Mouse (Mus musculus) heart, embryonic 14.5 days (tissue): ENCODE results near the gene Spag16. TPM values are rescaled to one million over a fixed set of nuclear protein-coding genes. Genes with fewer than 3 reads are reported as not detected.

ENCODE experiments used
- ATAC-seq: fragments of 200-750 bp; cut with Nextera tagmentation; 2 replicates; pipeline ENCODE4 v1.8.0; 2017; ENCODE audit warnings: low read depth, moderate TSS enrichment; ENCODE audit not compliant: insufficient number of reproducible peaks, insufficient read depth, low FRiP score
- H3K27ac ChIP-seq, 2 experiments: fragments of 200-500 bp in 1 of 2; fragments of 300-500 bp in 1 of 2; sonication (generic) in 1 of 2; replicated peaks in 1 of 2; 2 replicates each; pipeline ENCODE4 v1.5.1; 2012 to 2014; ENCODE audit warnings: low read depth in 2 of 2, low read length in 2 of 2, control low read depth in 1 of 2, mild to moderate bottlenecking in 1 of 2, mixed read lengths in 1 of 2; ENCODE audit not compliant: control insufficient read depth in 1 of 2, insufficient read depth in 1 of 2
- H3K27me3 ChIP-seq: fragments of 300-500 bp; sonication (generic); 2 replicates; pipeline ENCODE4 v1.6.1; 2014; ENCODE audit warnings: mild to moderate bottlenecking, low read length, control low read depth; ENCODE audit not compliant: control insufficient read depth, insufficient read depth
- H3K36me3 ChIP-seq: fragments of 300-500 bp; sonication (generic); 2 replicates; pipeline ENCODE4 v1.6.1; 2014; ENCODE audit warnings: mild to moderate bottlenecking, control low read depth, low read length, mixed read lengths; ENCODE audit not compliant: control insufficient read depth, insufficient read depth
- H3K4me1 ChIP-seq, 2 experiments: fragments of 200-500 bp in 1 of 2; fragments of 300-500 bp in 1 of 2; sonication (generic) in 1 of 2; 2 replicates each; pipeline ENCODE4 v1.6.1; 2012 to 2014; ENCODE audit warnings: low read length in 2 of 2, control low read depth in 1 of 2, mixed read lengths in 1 of 2; ENCODE audit not compliant: control insufficient read depth in 2 of 2, insufficient read depth in 2 of 2
- H3K4me2 ChIP-seq: fragments of 300-500 bp; sonication (generic); 2 replicates; pipeline ENCODE4 v1.6.1; 2014; ENCODE audit warnings: mild to moderate bottlenecking, low read length
- H3K4me3 ChIP-seq, 2 experiments: fragments of 200-500 bp in 1 of 2; fragments of 300-500 bp in 1 of 2; sonication (generic) in 1 of 2; 2 replicates each; pipeline ENCODE4 v1.5.1; 2012 to 2014; ENCODE audit warnings: low read length in 2 of 2, mild to moderate bottlenecking in 2 of 2, control low read depth in 1 of 2, low read depth in 1 of 2, moderate library complexity in 1 of 2; ENCODE audit not compliant: control insufficient read depth in 1 of 2, insufficient read depth in 1 of 2
- H3K9ac ChIP-seq: fragments of 300-500 bp; sonication (generic); 2 replicates; pipeline ENCODE4 v1.6.1; 2014; ENCODE audit warnings: mild to moderate bottlenecking, low read length
- H3K9me3 ChIP-seq: fragments of 300-500 bp; sonication (generic); 2 replicates; pipeline ENCODE4 v1.6.1; 2016; ENCODE audit warnings: low read length, control low read depth; ENCODE audit not compliant: control insufficient read depth
- WGBS: fragments of 180-500 bp; shearing (Covaris S2); extraction: QIAGEN DNeasy Blood & Tissue Kit; methylation state at CpG from one replicate; pipeline ENCODE4 v1.1.7; 2014; 5-methylcytosine and 5-hydroxymethylcytosine counted together
- polyA plus RNA-seq: library from polyadenylated mRNA; unstranded; fragments of >200 nt; fragmentation: Nextera tagmentation; extraction: Ambion mirVana; gene quantifications from 2 replicates; pipeline ENCODE4 v1.2.1, GENCODE M21; 2014

Gene Spag16
- polyA plus RNA-seq, 1 experiment from 2014 or later, result 0.22 TPM

DNA sequence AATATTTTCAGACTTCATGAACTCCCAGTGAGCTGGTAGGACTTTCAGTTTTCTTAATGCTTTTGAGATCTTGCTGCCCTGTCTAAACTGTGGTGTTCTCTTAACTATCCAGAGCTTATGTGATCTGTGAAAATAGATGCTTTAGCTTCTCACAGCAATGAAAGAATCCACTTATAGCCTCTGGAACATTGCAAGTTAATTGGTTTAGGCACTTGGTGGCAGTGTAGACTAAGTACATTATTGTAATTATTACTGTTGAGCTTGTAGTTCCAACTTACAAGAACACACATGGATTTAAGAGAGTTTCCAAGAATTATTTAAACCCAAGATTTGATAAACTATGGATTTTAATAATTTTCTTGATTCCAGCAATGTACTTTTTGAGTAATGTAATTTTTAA lies 170.1 kb downstream of the Spag16 start:
- no peak for ATAC-seq
- Histone ChIP-seq H3K9ac (no peak overlapping the region), H3K4me3 (no peak overlapping the region), H3K4me1 (no peaks in the 10 kb centered on the region), H3K4me2 (no peak overlapping the region), H3K27me3 (no peaks in the 10 kb centered on the region), H3K27ac (no peak overlapping the region), H3K36me3 (no peaks in the 10 kb centered on the region), H3K9me3 (no peaks in the 10 kb centered on the region)

GRCm38 (mm10) chr1:70012991-70013390 lies 186.2 kb downstream of the Spag16 start:
- 75% methylated on average over 3 of the region's 3 CpGs for WGBS
- no peaks in the 10 kb centered on the region for H3K27me3 ChIP-seq
- H3K4me1 ChIP-seq, result no peaks in the 10 kb centered on the region
- no peak overlapping the region for H3K27ac ChIP-seq
- no peak for ATAC-seq
- no peak overlapping the region for H3K4me3 ChIP-seq
- H3K36me3 ChIP-seq, result no peaks in the 10 kb centered on the region
- H3K9ac ChIP-seq, result no peak overlapping the region
- no peaks in the 10 kb centered on the region for H3K9me3 ChIP-seq
- H3K4me2 ChIP-seq, result no peak overlapping the region

DNA sequence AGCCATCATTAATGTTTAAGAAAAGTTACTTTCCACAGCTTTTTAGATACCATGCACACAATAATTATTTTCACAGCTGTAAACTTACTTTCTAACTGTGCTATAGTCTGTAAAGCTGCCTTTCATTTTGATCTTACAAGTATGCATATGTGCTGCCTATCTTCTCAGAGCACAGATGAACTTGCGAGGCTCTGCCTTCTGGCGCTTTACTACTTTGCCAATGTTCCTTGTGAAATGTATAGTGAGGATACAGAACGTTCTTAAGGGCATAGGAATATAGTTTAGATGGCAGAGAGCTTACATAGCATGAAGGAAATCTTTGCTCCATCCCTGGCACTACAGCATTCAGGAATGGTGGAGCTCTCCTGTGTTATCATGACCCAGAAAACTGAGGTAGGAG lies 210.6 kb downstream of the Spag16 start:
- no peak overlapping the region for H3K27ac ChIP-seq
- 76% methylated on average over 3 of the region's 3 CpGs for WGBS
- no peaks in the 10 kb centered on the region for H3K9me3 ChIP-seq
- H3K9ac ChIP-seq, result no peak overlapping the region
- H3K4me3 ChIP-seq, result no peak overlapping the region
- no peaks in the 10 kb centered on the region for H3K36me3 ChIP-seq
- no peak overlapping the region for H3K4me2 ChIP-seq
- no peaks in the 10 kb centered on the region for H3K27me3 ChIP-seq
- no peaks in the 10 kb centered on the region for H3K4me1 ChIP-seq
- no peak for ATAC-seq

DNA sequence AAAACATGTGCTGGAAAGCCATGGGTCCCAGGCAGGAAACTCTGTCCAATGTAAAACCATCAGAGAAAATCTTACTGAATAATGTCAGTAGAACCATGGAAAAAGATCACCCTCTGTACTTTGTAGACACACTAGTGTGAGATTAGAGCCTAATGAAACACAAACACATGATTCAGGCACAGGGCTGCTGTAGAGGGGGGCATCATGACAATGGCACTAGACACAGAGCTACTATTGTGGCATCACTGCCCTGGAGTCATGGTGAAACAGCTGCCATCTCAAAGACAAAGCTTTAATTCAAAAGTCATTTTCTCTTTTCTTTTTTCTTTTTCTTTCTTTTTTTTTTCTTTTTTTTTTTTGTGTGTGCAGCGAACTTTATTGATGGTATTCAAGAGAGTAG lies 240.6 kb downstream of the Spag16 start:
- no peaks in the 10 kb centered on the region for H3K4me1 ChIP-seq
- H3K27ac ChIP-seq, result no peak overlapping the region
- H3K36me3 ChIP-seq, result no peaks in the 10 kb centered on the region
- H3K4me2 ChIP-seq, result no peak overlapping the region
- H3K9me3 ChIP-seq, result no peaks in the 10 kb centered on the region
- no peak for ATAC-seq
- H3K9ac ChIP-seq, result no peak overlapping the region
- 27% methylated on average over 1 of the region's 1 CpGs for WGBS
- no peak overlapping the region for H3K4me3 ChIP-seq
- H3K27me3 ChIP-seq, result no peaks in the 10 kb centered on the region

DNA sequence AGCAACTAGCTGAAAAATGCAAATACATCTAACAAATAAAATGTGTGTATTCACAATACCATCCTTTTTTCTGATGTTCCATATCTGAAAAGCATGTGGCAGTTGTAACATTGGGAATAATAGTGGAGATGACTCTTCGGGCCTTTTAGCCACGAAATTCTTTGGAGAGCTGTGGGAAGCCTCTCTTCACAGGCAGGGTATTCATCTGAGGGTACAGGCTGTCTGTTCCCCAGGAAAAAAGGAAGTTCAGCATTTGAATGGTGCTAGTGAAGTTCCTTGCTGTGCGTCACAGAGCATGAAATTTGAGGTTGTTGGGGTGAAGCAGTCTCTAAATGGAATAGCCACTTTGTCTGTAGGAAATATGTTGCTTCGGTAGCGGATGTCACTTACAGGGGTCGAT lies 246.7 kb downstream of the Spag16 start:
- Histone ChIP-seq H3K27me3 (no peaks in the 10 kb centered on the region), H3K4me3 (no peak overlapping the region), H3K4me1 (no peaks in the 10 kb centered on the region), H3K4me2 (no peak overlapping the region), H3K9me3 (no peaks in the 10 kb centered on the region), H3K9ac (no peak overlapping the region), H3K27ac (no peak overlapping the region), H3K36me3 (no peaks in the 10 kb centered on the region)
- no peak for ATAC-seq
- 73% methylated on average over 6 of the region's 6 CpGs for WGBS

GRCm38 (mm10) chr1:70078806-70079205 lies 252.0 kb downstream of the Spag16 start:
- Histone ChIP-seq H3K27me3 (no peaks in the 10 kb centered on the region), H3K36me3 (no peaks in the 10 kb centered on the region), H3K27ac (no peak overlapping the region), H3K4me3 (no peak overlapping the region), H3K4me2 (no peak overlapping the region), H3K4me1 (no peaks in the 10 kb centered on the region), H3K9me3 (no peaks in the 10 kb centered on the region), H3K9ac (no peak overlapping the region)
- ATAC-seq, result no peak
- WGBS, result 68% methylated on average over 6 of the region's 6 CpGs

DNA sequence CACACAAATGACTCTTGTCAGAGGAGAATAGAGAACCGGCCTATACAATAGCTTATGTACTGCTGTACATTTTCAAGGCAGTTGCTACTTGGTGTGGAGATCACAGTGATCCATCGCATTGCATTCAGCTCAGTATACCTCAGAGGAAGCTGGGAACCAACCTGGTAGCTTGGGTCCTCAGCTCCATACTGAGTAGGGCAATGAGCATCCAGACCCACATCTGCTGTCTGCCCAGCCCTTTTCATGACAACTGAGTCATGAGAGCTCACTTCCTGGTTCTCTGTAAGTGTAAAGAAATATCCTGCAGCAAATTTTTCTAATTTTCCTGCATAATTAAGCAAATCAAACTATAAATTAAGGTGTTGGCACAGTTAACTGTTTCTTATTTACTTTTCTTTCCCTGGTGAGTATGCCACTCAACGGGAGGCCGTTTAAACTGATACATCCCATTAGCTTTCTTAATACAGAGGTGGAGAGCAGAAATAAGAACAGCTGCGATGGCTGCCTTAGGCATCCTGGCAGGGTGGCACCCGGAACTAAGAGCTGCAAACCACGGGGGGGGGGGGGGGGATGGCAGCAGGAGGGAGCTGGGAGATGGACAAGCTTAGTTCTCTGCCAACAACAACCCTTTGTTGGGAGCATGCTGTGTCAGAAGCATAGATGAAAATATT lies 255.6 kb downstream of the Spag16 start:
- WGBS, result 59% methylated on average over 7 of the region's 7 CpGs
- ATAC-seq, result no peak
- Histone ChIP-seq H3K36me3 (no peaks in the 10 kb centered on the region), H3K4me3 (no peak overlapping the region), H3K9me3 (no peaks in the 10 kb centered on the region), H3K9ac (no peak overlapping the region), H3K4me2 (no peak overlapping the region), H3K4me1 (no peaks in the 10 kb centered on the region), H3K27ac (no peak overlapping the region), H3K27me3 (no peaks in the 10 kb centered on the region)

- no peak for ATAC-seq
- 83% methylated on average over 8 of the region's 8 CpGs for WGBS
Observed at GRCm38 (mm10) chr1:70104683-70105082, 277.9 kb downstream of the Spag16 start.

More at GRCm38 (mm10) chr1:70104683-70105082, 277.9 kb downstream of the Spag16 start:
- H3K27ac ChIP-seq, result no peak overlapping the region
- no peaks in the 10 kb centered on the region for H3K36me3 ChIP-seq
- no peaks in the 10 kb centered on the region for H3K4me1 ChIP-seq
- H3K4me2 ChIP-seq, result no peak overlapping the region
- no peaks in the 10 kb centered on the region for H3K27me3 ChIP-seq
- no peak overlapping the region for H3K4me3 ChIP-seq
- no peak overlapping the region for H3K9ac ChIP-seq
- H3K9me3 ChIP-seq, result no peaks in the 10 kb centered on the region
